Mouse (Mus musculus): ENCODE data around the gene H2-K1. TPM values are rescaled to one million over a fixed set of nuclear protein-coding genes. Genes with fewer than 3 reads are reported as not detected.
A peak's percentile ranks its signal among the peaks of the same experiment; 100 is the strongest.
"Not testable (repeated sequence)": the region's sequence is repeated elsewhere in the genome, so short reads cannot be mapped to it uniquely, and the experiment has no call there.

The H2-K1 gene
- total RNA-seq, 2 experiments from 2014 or later: 10.3 to 13.6 TPM

DNA sequence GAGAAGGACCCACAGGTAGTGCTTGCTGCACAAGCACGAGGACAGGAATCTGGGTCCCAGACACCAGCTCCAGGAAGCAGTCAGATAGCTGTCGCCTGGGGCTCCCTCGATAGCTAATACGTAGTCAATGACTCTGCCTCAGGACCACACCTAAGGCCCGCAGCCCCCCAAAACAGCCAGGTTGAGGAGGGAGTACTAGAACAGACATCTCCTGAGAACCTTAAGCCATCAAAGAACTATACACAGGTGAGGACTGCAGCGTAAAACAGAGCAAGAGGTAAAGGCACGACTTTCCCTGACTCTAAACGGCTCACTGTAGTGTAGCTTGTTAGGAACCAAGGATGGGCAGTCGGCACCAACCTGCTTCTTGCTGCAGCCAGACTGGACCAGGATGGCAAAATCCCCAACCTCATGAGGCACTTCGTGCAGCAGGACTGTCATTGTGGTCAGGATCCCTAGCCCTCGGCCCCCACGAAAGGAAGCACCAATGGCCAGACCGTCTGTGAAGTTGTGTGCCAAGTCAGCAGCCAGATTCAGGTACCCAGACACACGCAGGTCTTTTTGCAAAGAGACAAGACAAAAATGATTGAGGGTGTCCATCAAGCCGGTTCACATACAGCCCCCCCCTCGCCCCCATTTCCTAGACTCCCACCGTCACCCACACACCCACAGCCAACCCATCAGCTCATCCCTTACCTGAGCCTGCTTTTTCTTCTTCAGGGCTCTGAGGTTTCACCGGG is 29.2 kb upstream of the H2-K1 start:
- intact Hi-C loops (cut with DNase I): no loop called here
- no peak for DNase-seq (ENCODE audit: low spot score in 2 of 2)

DNA sequence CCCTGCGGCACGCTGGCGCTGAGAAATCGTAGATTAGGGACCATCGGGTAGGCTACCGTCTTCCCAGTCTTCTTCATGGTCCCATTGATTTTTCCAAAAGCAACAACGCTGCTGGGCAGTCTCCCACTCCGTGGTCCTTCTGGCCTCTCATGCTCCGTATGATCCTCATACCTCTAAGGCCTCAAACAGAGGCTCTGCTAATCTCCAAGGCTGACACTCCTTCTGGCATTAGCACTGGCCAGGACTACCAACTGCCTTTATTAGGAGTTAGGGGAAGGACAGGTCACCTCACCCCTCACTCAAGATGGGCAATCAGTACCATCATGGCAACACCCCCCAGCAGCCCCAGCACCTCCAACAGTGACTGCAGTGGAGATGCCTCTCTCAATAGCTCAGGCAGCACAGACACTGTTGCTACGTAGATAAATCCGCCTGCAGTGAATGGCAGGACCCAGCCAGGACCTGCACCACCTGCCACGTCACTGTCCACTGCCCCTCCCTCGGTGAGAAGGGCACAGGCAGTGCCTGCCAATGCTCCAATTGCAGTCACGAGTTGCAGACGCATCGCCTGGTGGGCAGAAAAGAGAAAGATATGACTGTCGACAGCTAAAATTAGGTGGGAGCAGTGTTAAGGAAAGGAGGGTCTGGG is 28.5 kb upstream of the H2-K1 start:
- intact Hi-C loops (cut with DNase I): no loop called here
- no peak for DNase-seq (ENCODE audit: low spot score in 2 of 2)

DNA sequence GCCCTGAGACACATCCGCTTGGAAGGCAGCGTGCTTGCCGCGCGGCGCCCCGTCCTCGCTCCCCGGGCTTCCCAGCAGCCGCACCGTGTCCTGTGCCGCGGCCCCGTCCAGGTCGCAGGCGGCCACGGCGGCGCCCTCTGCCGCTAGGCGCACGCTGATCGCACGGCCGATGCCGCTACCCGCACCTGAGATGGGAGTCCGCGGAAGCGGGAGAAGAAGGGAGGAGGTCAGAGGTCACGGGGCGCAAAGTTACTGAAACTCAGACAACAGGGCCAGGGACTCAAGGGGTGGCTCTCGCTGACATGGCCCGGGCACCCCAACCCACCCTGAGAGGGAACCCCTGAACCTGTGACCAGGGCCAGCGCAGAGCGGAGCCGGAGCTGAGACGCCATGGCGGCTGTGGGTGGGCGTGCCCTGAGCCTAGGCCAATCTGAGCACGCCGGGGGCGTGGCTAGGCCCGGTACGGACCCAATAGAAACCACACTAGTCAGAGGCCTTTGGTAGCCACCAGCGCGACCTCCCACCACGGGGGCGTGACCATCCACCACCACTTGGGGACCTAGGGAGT is 27.6 kb upstream of the H2-K1 start, which contains the start of gene H2-Ke6:
TSS of gene H2-Ke6 (minus strand) at position 405 of the 568 bp plus-strand sequence.
- intact Hi-C loops (cut with DNase I): no loop called here
- peak; percentile 90 to 93 for DNase-seq (ENCODE audit: low spot score in 2 of 2)

DNA sequence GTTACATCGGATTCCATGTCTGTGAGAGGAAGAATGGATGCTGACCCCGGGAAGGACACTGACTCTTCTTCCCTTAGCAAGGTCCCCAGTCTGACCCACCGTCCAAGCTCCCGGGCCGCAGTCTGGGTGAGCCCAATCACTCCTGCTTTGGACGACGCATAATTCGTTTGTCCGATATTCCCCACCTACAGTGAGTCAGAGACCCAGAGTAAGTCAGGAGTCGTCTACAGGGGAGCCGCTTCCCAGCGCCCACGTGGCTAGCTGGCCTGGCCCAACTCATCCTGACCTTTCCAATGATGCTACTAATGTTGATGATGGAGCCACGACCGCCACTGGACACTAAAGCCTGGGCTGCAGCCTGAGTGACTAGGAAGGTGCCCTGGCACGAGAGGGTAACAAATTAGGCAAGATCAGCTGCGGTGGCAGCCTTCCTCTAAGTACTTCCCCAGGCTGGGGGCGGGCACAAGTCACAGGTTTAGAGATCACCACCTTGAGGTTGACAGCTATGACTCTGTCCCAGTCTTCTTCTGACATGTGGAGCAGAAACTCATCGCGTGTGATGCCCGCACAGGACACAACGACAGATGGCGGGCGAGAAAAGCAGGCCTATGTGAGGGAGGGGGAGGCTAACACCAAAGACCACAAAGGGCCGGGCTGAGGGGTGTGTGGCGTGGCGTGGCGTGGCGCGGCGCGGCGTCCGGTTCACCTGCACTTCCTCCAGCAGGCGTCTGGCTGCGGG is 26.9 kb upstream of the H2-K1 start:
- DNase-seq (ENCODE audit: low spot score in 2 of 2): no peak
- intact Hi-C loops (cut with DNase I): no loop called here

DNA sequence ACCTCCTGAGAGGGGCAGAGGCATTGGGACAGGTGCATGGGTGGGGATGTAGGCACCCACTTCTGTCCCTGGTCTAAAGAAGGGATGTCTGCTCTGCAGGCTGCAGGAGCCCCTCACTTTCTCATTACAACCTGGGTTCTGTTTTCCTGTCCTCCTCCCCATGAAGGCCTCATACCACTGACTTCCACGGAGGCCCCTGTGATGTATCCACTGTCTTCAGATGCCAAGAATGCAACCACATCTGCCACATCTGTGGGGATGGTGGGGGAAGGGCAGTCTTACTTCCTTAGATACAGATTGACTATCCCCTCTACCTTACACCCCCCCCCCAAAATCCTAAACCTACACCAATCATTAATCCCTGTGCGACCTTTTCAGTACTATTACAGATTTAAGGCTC is 26.1 kb upstream of the H2-K1 start:
- no peak for DNase-seq (ENCODE audit: low spot score in 2 of 2)
- intact Hi-C loops (cut with DNase I): no loop called here

DNA sequence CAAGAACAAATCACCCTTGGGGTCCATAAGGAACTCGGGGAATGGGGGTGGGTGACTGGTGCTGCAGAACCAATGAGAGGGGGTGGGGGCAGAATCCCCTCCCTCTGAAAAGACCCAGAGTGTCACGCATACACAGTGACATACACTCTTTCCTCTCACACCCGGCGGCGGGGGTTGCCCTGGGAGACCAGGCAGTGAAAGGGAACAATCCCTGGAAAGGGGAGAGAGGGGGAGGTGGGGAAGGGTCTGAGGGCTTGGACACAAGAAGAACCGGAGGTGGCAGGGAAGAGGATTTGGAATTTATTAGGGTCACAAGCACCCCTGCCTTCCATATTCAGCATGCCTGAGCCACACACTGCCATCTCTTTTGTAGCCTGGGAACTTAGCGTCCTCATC is 25.6 kb upstream of the H2-K1 start:
- no peak for DNase-seq (ENCODE audit: low spot score in 2 of 2)
- intact Hi-C loops (cut with DNase I): no loop called here

DNA sequence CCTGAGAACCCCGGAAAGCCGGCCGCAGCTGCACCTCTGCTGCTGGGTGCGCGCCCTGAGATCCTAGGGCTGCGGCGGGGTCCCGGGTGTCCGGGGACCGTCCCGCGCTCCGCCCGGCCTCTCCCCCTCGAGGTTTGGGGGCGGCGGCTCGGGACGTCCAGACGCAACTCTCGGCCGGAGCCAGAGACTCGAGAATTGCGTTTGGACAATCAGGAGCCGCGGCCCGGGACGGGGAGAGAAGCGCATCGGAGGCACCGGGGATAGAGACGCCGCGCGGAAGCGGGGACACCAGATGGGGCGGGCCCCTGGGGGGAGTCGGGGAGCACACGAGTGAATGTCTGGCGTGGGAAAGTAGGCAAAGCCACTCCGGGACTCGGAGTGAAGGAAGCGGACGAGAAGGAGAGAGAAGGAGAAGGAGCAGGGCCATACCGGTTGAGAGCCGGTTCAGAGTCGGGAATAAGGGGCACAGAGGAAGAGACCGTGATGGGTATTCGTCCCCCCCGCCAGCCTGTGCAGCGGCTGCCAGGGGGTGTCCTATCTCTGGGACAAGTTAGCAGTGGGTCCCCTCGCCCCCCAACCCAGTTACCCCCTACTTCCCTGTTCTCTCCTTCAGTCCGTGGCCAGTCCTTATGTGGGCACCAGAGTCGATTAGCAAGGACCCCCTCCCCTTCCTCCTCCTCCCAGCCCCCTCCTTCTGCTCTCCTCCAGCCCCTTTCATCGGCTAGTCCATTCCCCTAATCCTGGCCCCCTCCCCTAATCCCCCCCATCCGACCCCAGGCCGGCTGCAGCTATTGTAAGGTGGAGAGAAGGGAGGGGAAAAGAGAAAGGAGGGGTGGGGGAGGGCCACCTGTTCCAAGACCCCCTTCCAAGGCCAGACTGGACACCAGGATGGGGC is 25.0 kb upstream of the H2-K1 start:
- intact Hi-C loops (cut with DNase I): loop anchor here (5.0 kb wide), 1 partner anchor 68 kb away; the partner anchor contains the start of genes Rps18 and Vps52
- no peak for DNase-seq (ENCODE audit: low spot score in 2 of 2)

DNA sequence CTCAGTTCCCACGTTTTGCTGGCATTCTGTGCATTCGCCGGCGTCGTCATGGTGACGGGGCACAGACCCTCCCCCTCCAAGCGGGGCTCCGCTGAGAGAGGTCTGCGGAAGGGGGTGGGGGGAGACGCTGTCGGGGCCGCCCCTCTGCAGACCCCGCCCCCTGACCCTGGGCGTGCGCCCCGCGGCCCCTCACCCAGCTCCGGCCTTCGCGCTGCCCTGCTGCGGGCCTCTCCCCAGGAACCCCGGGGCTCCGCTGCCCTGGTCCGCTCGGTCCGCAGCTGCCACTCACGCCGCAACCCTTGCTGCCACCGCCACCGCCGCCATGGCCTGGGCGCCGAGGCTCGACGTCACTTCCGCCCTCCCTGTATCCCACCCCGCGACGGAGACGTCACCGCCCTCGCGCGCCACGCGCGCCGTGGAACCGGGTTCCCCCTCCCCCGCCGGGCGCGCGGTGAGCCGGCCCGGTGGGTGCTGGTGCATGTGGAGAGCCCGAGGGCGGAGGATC is 24.2 kb upstream of the H2-K1 start, which contains the start of gene Ring1:
TSS of gene Ring1 (minus strand) at position 364 of the 505 bp plus-strand sequence.
- DNase-seq (ENCODE audit: low spot score in 2 of 2): peak; percentile 83 to 88
- intact Hi-C loops (cut with DNase I): loop anchor here (5.0 kb wide), 1 partner anchor 67 kb away; the partner anchor contains the start of genes Rps18 and Vps52

DNA sequence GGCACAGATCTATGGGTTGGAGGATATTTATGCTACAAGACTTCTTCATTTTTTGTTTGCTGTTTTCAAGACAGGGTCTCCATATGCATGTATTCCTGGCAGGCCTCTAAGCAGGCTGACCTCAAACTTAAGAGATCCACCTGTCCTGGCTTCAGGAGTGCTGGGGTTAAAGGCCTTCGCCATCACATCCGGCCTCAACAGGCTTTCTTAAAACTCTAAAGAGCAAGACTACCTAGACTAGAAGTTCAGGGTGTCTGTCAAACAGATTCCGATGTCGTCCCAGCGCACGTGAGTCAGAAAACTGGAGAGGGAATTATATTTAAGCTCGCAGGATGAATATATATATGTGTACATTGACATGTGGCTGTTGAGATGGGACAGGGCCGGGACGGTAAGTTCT is 23.5 kb upstream of the H2-K1 start:
- intact Hi-C loops (cut with DNase I): loop anchor here (5.0 kb wide), 1 partner anchor 66 kb away; the partner anchor contains the start of genes Rps18 and Vps52
- DNase-seq (ENCODE audit: low spot score in 2 of 2): no peak

DNA sequence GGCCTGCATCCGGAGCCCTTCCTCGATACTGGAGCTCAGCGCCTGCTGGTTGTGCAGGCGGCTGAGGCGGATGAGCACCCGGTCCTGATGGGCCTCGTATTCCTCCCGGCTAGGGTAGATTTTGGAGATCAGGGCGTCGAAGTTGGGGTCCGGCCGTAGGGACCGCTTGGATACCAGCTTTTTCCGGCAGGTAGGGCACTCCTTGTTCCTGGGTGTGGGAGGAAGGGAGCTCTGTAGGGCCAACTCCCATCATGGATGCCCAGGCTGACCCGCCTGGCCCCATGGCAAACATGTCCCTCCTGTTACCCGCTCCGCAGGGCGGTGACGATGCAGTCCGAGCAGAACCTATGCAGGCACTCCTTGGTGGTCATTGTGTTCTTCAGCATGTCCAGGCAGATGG is 22.8 kb upstream of the H2-K1 start:
- intact Hi-C loops (cut with DNase I): loop anchor here (5.0 kb wide), 1 partner anchor 66 kb away; the partner anchor contains the start of genes Rps18 and Vps52
- peak in 1 of 2 experiments; percentile 9 for DNase-seq (ENCODE audit: low spot score in 2 of 2)

DNA sequence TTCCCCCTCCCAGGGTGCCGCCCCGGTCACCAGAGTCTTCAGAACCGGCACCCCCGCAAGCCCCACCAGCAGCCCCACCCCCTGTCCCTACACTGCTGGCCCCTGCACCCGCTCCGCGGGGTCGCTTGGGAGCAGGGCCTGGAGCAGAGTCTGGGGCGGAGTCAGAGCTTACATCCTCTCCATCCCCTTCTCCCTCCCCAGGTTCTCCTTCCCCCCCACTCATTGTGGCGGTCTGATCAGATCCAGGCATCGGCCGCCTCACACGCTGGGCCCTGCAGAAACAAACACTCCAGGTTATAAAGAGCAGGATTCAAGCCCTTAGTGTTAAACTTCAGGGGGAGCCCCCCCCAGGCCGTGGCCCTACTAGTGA is 22.3 kb upstream of the H2-K1 start:
- intact Hi-C loops (cut with DNase I): loop anchor here (5.0 kb wide), 1 partner anchor 65 kb away; the partner anchor contains the start of genes Rps18 and Vps52

DNA sequence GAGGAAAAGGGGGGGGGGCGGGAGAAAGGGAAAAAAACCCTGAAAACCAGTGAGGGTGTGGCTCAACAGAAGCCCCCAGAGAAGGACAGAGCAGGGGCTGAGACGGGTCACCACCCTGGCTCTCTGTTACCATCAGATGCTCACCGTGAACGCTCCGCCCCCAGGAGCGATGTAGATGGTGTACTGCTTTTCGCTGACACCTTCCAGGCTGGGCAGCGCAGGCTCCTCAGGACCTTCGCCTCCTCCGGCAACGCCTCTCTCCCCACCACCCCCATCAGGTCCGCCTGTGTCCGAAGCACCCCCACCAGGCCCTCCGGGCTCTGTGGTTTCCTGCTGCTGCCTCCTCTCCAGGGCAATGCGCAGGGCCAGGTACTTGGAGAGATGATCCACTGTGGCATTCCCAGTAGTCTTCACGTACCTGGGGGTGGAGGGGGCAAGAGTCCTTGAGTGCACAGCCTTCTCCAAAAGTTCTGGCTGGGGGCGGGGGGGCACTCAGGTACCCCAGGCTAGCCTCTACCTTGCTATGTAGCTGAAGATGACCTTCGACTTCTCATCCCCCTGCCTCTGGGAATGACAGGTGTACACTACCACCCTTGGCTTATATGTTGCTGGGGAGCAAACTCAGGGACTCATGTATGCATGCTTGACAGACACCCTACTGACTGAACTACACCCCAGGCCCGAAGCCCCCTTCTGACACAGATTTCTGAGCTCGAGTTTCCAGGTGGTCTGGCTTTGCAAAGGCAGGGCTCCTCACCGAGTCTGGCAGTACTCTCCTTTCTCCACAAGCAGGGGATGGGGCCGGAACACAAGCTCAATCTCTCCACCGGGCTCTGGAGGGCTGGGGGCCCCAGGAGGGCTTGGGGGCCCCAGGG is 21.6 kb upstream of the H2-K1 start:
- DNase-seq (ENCODE audit: low spot score in 2 of 2): no peak
- intact Hi-C loops (cut with DNase I): loop anchor here (5.0 kb wide), 1 partner anchor 64 kb away; the partner anchor contains the start of genes Rps18 and Vps52

More for the DNA sequence above, 22.3 kb upstream of the H2-K1 start:
- no peak for DNase-seq (ENCODE audit: low spot score in 2 of 2)

DNA sequence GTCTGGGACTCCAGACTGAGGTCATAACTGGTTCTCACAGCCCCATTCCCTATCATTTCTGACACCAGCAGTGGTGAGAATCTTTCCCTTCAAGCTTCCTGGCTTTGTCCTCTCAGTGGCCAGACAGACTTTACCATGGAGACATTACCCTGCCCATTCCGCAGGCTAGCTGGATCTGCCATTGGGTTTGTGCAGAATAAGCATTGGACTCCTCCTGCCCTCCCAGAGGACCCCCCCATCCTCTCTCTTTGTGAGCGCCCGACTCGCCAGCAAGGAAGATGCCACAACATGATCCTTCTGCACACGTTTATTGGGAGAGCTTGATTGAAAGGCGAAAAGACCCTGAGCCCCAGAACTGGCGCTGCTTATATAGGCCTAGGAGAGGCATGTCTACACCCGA is 13.3 kb upstream of the H2-K1 start:
- intact Hi-C loops (cut with DNase I): no loop called here
- DNase-seq (ENCODE audit: low spot score in 2 of 2): no peak

DNA sequence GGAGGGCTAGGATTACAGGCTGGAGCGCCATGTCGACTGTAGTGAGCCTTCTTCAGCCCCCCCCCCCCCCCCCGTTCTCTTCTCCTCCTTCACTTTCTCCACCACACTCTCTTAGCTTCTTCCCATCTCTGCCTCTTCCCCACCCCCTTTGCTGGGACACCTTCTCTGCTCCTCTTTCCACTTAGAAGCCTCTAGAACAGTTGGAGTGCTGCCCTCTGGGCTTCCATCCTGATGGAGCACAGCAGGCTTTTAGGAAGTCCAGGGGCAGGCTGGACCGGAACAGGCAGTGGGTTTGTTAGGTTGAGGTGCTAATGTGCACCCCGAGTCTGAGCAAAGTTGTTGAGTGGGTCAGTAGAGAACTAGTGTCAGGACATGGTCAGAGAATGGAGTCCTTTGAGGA is 10.0 kb upstream of the H2-K1 start:
- intact Hi-C loops (cut with DNase I): no loop called here
- no peak for DNase-seq (ENCODE audit: low spot score in 2 of 2)

DNA sequence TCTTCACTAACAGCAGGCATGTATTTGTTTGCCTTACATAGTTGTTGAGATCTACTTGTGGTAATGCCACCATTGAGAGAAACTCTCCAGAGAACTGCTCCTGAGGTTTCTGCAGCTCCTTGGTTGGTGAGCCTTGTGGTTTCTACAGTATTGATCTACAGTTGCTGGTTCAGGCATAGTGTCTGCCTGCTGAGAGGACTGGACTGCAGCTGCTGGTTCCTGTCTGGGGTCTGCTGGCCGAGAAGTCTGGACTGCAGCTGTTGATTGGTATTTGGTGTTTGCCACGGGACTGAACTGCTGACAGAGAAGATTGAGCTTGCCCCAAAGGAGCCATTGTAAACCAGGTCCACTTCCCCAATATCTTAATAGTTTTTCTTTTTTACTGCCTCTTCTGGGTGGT is 6.4 kb upstream of the H2-K1 start:
- intact Hi-C loops (cut with DNase I): no loop called here
- DNase-seq (ENCODE audit: low spot score in 2 of 2): no peak

DNA sequence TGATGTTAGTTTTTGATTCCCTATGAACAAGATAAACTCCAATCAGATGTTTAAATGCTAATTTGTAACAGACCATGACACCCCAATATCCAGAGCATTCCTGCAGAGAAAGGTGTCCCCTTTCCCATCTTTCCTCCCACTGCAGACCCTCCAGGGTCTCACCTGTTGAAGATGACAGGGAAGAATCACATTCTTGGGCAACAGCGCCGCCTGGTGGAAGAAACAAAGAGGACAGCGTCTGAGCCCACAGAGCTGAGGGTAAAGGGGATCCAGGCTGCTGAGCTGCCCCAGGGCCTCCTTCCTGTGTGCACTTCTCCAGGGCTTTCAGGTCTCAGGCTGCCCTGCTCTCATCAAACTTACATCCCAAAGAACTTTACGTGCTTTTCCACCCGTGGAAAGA is 3.3 kb upstream of the H2-K1 start:
- peak in 1 of 2 experiments; percentile 28 for DNase-seq (ENCODE audit: low spot score in 2 of 2)
- intact Hi-C loops (cut with DNase I): loop anchor here (5.0 kb wide), 1 partner anchor 1374 kb away; the partner anchor contains the start of gene H2-Q4

DNA sequence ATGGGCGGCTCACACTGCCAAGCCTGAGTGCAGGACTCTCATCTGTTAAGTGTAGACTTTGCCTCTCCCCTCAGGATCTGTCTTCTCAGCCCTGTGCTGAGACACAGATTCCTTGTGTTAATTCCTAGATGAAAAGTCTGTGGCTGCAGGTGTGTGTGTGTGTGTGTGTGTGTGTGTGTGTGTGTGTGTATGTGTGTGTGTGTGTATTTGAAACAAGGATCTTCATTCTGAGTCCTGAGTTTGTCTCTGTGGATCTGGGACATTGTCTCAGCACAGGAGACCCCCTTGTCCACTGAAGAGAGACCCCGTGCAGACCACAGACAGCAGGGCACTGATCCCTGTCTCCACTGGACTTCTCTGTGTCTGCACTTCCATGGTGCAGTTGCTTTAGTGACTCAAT is 649 bp upstream of the H2-K1 start:
- intact Hi-C loops (cut with DNase I): loop anchor here (5.0 kb wide), 1 partner anchor 1377 kb away; the partner anchor contains the start of gene H2-Q4
- not testable (repeated sequence) for DNase-seq (ENCODE audit: low spot score in 2 of 2)

Data from left cerebral cortex, postnatal 14 days (tissue).